Mouse (Mus musculus): Measurements from ENCODE around the gene Stard7. TPM values are rescaled to one million over a fixed set of nuclear protein-coding genes. Genes with fewer than 3 reads are reported as not detected.
A peak's percentile ranks its signal among the peaks of the same experiment; 100 is the strongest.

Stard7 gene
- polyA plus RNA-seq (2015; fragmentation: Nextera tagmentation; extraction: Ambion mirVana) = 41.7 and 44.7 TPM in 2 replicates

DNA sequence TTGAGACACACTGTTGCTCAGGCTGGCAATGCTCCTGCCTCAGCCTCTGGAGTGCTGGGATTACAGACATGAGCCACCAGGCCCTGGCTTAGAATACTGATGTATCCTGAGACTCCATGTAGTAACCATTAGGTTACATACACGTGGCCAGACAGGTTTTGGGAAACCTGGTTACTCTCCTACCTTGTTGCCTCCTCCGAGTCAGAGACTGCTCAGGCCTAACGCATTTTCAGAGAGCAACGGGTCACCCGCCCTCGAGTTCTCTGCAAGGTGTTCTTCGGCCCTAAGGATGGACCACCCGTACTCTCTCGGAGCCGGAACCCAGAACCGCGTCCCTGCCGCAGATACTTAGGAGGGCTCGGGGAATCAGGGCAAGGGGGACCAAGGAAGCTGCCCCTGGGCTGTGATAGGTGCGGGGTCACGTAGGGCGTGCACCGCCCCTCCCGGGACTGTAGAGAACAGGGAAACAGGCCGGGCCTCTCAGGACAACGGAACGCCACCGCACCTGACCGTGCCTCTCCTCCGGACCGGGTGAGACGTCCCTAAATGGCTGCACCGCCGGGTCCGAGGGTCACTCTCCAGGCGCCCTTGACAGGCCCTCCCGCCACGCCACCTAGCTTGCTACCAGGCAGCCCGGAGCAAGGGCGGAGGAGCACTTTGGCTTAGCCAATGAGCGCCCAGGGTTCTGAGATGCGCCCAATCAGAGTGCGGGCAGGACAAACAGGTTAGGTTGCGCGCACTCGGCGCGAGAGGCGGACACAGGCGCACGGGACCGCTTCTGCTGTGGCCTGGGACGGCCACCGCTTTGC, at the start of gene Stard7:
TSS of gene Stard7 (plus strand) at position 728 of the 809 bp plus-strand sequence.
- H3K9ac ChIP-seq (replicated peaks) = peak within 1 kb of the TSS; percentile 98
- peak; percentile 53 for TF ChIP-seq CTCF (IDR thresholded peaks at IDR 0.05; ENCODE audit: low read depth)
- no peak for TF ChIP-seq EP300 (IDR thresholded peaks at IDR 0.05; ENCODE audit: low read depth)
- DNase-seq = peak; percentile 96
- peak within 1 kb of the TSS; percentile 100 for H3K27ac ChIP-seq (ENCODE audit: low read depth)
- peak within 1 kb of the TSS; percentile 83 for H3K4me2 ChIP-seq (ENCODE audit: low read depth, low read length)
- peak; percentile 95 for ATAC-seq
- under 1% methylated on average over 49 of the region's 49 CpGs for WGBS (ENCODE audit: insufficient replicate concordance)
- peaks cover 8% of the 10 kb centered on the region for H3K4me1 ChIP-seq (ENCODE audit: insufficient read depth)
- H3K27me3 ChIP-seq (ENCODE audit: insufficient read depth, low read length) = no peaks in the 10 kb centered on the region
- H3K36me3 ChIP-seq (replicated peaks; ENCODE audit: insufficient read depth, low read length) = no peaks in the 10 kb centered on the region
- H3K9me3 ChIP-seq (ENCODE audit: low read length) = no peaks in the 10 kb centered on the region
- peak within 1 kb of the TSS; percentile 99 for H3K4me3 ChIP-seq (ENCODE audit: low read depth, low read length)

DNA sequence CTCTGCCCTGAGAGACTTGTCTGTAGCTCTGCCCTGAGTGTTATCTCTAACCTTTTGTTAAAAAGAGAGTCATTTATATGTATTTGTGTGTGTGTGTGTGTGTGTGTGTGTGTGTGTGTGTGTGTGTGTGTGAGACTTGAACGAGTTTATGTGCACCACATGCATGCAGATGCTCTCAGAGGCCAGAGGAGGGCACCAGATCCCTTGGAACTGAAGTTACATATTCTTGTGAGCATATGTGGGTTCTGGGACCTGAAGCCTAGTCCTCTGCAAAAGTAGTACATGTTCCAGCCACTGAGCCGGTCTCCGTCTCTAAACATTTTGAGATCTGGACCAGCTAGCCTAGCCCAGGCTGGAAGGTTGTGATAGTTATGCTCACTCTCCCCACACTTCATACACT, 44.8 kb upstream of the Stard7 start:
- H3K27ac ChIP-seq (ENCODE audit: low read depth) = no peak overlapping the region

DNA sequence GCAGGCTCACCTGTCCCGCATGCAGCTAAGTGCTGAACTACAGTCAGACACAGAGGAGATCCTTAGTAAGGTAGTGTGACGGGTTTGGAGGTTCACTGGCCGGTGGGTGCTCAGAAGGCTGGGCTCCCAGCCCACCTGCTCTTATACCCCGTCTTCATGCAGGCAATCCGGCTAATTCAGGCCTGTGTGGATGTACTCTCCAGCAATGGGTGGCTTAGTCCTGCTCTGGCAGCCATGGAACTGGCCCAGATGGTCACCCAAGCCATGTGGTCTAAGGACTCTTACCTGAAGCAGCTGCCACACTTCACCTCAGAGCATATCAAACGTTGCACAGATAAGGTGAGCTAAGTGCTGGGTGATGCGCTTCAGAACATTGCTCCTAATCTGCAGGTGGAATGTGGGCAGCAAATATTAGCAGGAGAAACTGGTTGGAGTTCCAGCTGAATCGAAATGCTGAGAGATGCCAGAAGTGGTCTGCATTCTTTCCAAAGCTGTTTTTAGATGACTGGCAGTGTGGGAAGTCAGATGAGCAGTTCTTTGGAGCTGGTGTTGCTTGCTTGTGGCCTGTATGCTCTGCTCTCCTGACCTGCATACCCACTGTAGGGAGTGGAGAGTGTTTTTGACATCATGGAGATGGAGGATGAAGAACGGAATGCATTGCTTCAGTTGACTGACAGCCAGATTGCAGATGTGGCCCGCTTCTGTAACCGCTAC, 32.0 kb upstream of the Stard7 start:
- Histone ChIP-seq H3K27me3 (ENCODE audit: insufficient read depth, low read length) (no peaks in the 10 kb centered on the region), H3K4me3 (ENCODE audit: low read depth, low read length) (no peak overlapping the region), H3K9me3 (ENCODE audit: low read length) (no peaks in the 10 kb centered on the region), H3K4me1 (ENCODE audit: insufficient read depth) (no peaks in the 10 kb centered on the region), H3K4me2 (ENCODE audit: low read depth, low read length) (no peak overlapping the region), H3K9ac (replicated peaks) (no peak overlapping the region), H3K36me3 (replicated peaks; ENCODE audit: insufficient read depth, low read length) (peaks cover 86% of the 10 kb centered on the region), H3K27ac (ENCODE audit: low read depth) (no peak overlapping the region)
- TF ChIP-seq CTCF (IDR thresholded peaks at IDR 0.05; ENCODE audit: low read depth) = no peak
- TF ChIP-seq EP300 (IDR thresholded peaks at IDR 0.05; ENCODE audit: low read depth) = no peak
- WGBS (ENCODE audit: insufficient replicate concordance) = 88% methylated on average over 11 of the region's 11 CpGs
- DNase-seq = no peak
- no peak for ATAC-seq

More for the DNA sequence above, 44.8 kb upstream of the Stard7 start:
- Histone ChIP-seq H3K4me3 (ENCODE audit: low read depth, low read length) (no peak overlapping the region), H3K9ac (replicated peaks) (no peak overlapping the region), H3K4me1 (ENCODE audit: insufficient read depth) (no peaks in the 10 kb centered on the region), H3K4me2 (ENCODE audit: low read depth, low read length) (no peak overlapping the region), H3K9me3 (ENCODE audit: low read length) (no peaks in the 10 kb centered on the region), H3K36me3 (replicated peaks; ENCODE audit: insufficient read depth, low read length) (peaks cover 85% of the 10 kb centered on the region), H3K27me3 (ENCODE audit: insufficient read depth, low read length) (no peaks in the 10 kb centered on the region)
- WGBS (ENCODE audit: insufficient replicate concordance) = 85% methylated on average over 3 of the region's 3 CpGs
- no peak for TF ChIP-seq CTCF (IDR thresholded peaks at IDR 0.05; ENCODE audit: low read depth)
- no peak for TF ChIP-seq EP300 (IDR thresholded peaks at IDR 0.05; ENCODE audit: low read depth)
- ATAC-seq (no peak), DNase-seq (no peak)

- TF ChIP-seq CTCF (IDR thresholded peaks at IDR 0.05; ENCODE audit: low read depth) = no peak
- TF ChIP-seq EP300 (IDR thresholded peaks at IDR 0.05; ENCODE audit: low read depth) = no peak
- 83% methylated on average over 2 of the region's 2 CpGs for WGBS (ENCODE audit: insufficient replicate concordance)
- H3K4me1 ChIP-seq (ENCODE audit: insufficient read depth) = no peaks in the 10 kb centered on the region
- H3K9ac ChIP-seq (replicated peaks) = no peak overlapping the region
- no peak overlapping the region for H3K4me2 ChIP-seq (ENCODE audit: low read depth, low read length)
- no peak overlapping the region for H3K4me3 ChIP-seq (ENCODE audit: low read depth, low read length)
- no peaks in the 10 kb centered on the region for H3K9me3 ChIP-seq (ENCODE audit: low read length)
- H3K27ac ChIP-seq (ENCODE audit: low read depth) = no peak overlapping the region
- peaks cover 81% of the 10 kb centered on the region for H3K36me3 ChIP-seq (replicated peaks; ENCODE audit: insufficient read depth, low read length)
- ATAC-seq (no peak), DNase-seq (no peak)
- H3K27me3 ChIP-seq (ENCODE audit: insufficient read depth, low read length) = no peaks in the 10 kb centered on the region
Observed at GRCm38 (mm10) chr2:127240065-127240464, 30.0 kb upstream of the Stard7 start.

DNA sequence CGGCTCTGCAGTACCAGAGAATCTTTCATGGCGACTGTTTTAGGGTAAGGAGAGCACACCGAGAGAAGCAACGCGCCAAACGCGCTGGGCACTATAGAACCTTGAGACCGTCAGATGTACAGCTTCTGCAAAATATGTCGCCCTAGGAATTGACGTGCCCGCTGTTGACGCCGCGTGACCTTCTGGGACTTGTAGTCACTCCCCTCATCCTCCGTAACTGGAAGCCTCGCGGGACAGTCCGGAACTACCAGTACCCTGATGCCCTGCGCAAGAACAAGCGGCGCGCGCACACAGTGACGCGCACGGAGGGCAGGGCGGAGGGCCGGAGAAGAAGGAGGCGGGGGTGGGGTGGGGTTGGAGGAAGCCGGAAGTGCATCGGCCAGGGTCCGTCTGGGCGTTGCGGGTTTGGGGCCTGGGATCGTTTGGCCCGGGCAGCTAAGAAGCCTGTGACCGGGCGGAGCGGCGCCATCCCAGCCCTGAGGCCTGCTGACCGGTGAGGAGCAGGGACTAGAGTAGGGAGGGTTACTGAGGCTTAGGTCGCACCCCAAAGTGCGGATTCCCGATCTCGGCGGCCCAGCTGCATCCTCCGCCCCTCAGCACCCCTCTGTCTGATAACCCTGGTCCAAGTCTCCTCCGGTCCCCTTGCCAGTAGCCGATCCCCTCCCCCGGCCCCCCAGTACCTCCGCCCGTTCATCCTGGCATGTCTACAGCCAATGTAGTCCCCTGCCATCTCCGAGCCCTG, 22.3 kb upstream of the Stard7 start, which contains the start of the genes Ciao1 and Tmem127:
TSS of gene Ciao1 (minus strand) at position 225 of the 742 bp plus-strand sequence.
TSS of gene Tmem127 (plus strand) at position 317 of the 742 bp plus-strand sequence.
- peaks cover 27% of the 10 kb centered on the region for H3K4me1 ChIP-seq (ENCODE audit: insufficient read depth)

More for the DNA sequence above, 22.3 kb upstream of the Stard7 start, which contains the start of the genes Ciao1 and Tmem127:
- H3K27me3 ChIP-seq (ENCODE audit: insufficient read depth, low read length) = no peaks in the 10 kb centered on the region
- H3K9me3 ChIP-seq (ENCODE audit: low read length) = no peaks in the 10 kb centered on the region
- H3K9ac ChIP-seq (replicated peaks) = peak within 1 kb of the TSS; percentile 96
- peaks cover 21% of the 10 kb centered on the region for H3K36me3 ChIP-seq (replicated peaks; ENCODE audit: insufficient read depth, low read length)
- peak within 1 kb of the TSS; percentile 91 for H3K27ac ChIP-seq (ENCODE audit: low read depth)
- peak within 1 kb of the TSS; percentile 99 for H3K4me3 ChIP-seq (ENCODE audit: low read depth, low read length)
- under 1% methylated on average over 49 of the region's 53 CpGs for WGBS (ENCODE audit: insufficient replicate concordance)
- peak; percentile 99 for ATAC-seq
- peak; percentile 99 for DNase-seq
- 0 out of 2 replicates have a peak, but pooled peaks have one; percentile 16 for TF ChIP-seq EP300 (IDR thresholded peaks at IDR 0.05; ENCODE audit: low read depth)
- 0 out of 2 replicates have a peak, but pooled peaks have one; percentile 11 for TF ChIP-seq CTCF (IDR thresholded peaks at IDR 0.05; ENCODE audit: low read depth)
- H3K4me2 ChIP-seq (ENCODE audit: low read depth, low read length) = peak within 1 kb of the TSS; percentile 100
